In genomic region chr16:89808168-89808567, GRCm38 (mm10) we compare ENCODE assay signal across 12 mouse cellular contexts.
"Had no signal": no experiment of that assay in that cellular context is flagged by ENCODE, and none has a peak within 500 bp of the region (broad histone marks: within the 10 kb centered on the region; RNA-seq: fewer than 3 reads in every experiment).

No protein-coding gene starts in this region.

- H3K27me3 ChIP-seq: limb, embryonic 13.5 days; neural tube, embryonic 12.5 days had no signal

- H3K4me3 ChIP-seq: limb, embryonic 13.5 days; neural tube, embryonic 12.5 days had no signal

- H3K4me2 ChIP-seq: limb, embryonic 13.5 days; neural tube, embryonic 12.5 days had no signal

- H3K9ac ChIP-seq: limb, embryonic 13.5 days; neural tube, embryonic 12.5 days had no signal

- H3K4me1 ChIP-seq: neural tube, embryonic 12.5 days had no signal

- H3K9me3 ChIP-seq: limb, embryonic 13.5 days; neural tube, embryonic 12.5 days had no signal

- DNase-seq: kidney, postnatal 36 days; layer of hippocampus, adult 9-11 months; layer of hippocampus, postnatal 36 days; lung, adult 2 months; lung, postnatal 14 days; midbrain, embryonic 14.5 days; thymus, postnatal 4 days had no signal

- H3K27ac ChIP-seq: kidney, postnatal 0 days; limb, embryonic 13.5 days; neural tube, embryonic 12.5 days; stomach, postnatal 0 days had no signal

- ATAC-seq: intestine, embryonic 16.5 days had no signal
